Mouse (Mus musculus) liver, embryonic 14.5 days (tissue): Measurements from ENCODE around the gene Gm13275.
"Not testable (repeated sequence)": the region's sequence is repeated elsewhere in the genome, so short reads cannot be mapped to it uniquely, and the experiment has no call there.

Source experiments
- CTCF ChIP-seq: IDR thresholded peaks from 2 replicates; pipeline ENCODE4 v1.5.1; 2016; ENCODE audit warnings: antibody characterized with exemption, low read depth, control low read depth
- EP300 ChIP-seq: IDR thresholded peaks from 2 replicates; pipeline ENCODE4 v1.6.1; 2016; ENCODE audit warnings: antibody characterized with exemption, low read depth

GRCm38 (mm10) chr4:88785409-88785808 is 8.9 kb upstream of the Gm13275 start, which contains the start of gene Gm13276:
- not testable (repeated sequence) for TF ChIP-seq CTCF, EP300
